Mouse (Mus musculus): Measurements from ENCODE around the gene Nat8f3. TPM values are rescaled to one million over a fixed set of nuclear protein-coding genes. Genes with fewer than 3 reads are reported as not detected.
"Not testable (repeated sequence)": the region's sequence is repeated elsewhere in the genome, so short reads cannot be mapped to it uniquely, and the experiment has no call there.

The Nat8f3 gene
- polyA plus RNA-seq, 1 experiment from 2014 or later, result 0.34 TPM

DNA sequence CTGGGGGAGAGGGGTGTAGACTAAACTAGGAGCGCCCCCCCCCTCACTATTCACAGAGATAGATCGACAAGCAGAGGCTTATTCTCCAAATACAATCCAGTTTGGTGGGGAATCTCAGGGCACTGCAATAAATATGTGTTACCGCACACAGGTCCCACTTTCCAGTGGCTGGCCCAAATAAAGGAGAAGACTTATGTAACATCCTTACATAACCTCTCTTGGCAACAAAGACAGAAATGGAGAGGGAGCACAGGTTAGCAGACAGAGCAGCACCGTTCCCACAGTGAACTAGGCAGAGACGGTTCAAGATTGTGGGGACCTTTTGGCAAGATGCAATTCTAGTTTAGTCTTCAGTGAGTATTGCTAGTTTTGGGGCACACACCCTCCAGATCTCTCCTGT, 56.3 kb downstream of the Nat8f3 start:
- H3K9ac ChIP-seq; H3K27ac ChIP-seq (ENCODE audit: poor library complexity, severe bottlenecking); H3K4me2 ChIP-seq; ATAC-seq (ENCODE audit: insufficient number of reproducible peaks, low FRiP score); H3K36me3 ChIP-seq; H3K4me1 ChIP-seq (replicated peaks); H3K4me3 ChIP-seq; H3K27me3 ChIP-seq (replicated peaks); H3K9me3 ChIP-seq (replicated peaks): not testable (repeated sequence)
- 89% methylated on average over 5 of the region's 5 CpGs for WGBS

DNA sequence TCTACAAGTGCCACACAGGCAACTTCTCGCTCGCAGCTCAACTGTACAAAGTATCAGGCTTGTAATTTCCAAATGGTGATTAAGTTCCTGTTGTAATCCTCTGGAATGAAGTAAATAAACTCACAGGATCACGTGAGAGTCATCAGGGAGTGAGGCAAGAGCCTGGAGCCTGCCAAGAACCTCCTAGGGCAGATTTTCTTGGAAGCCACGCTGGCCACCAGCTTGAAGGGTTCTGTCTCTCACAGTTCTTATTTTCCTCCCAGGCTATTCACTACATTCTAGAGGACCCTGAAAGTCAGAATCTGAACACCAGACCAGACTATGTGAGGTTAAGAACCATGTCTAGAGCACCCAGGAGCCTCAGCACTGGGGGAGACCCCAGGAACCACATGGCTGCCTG, 63.6 kb downstream of the Nat8f3 start:
- H3K4me2 ChIP-seq; H3K9me3 ChIP-seq (replicated peaks); ATAC-seq (ENCODE audit: insufficient number of reproducible peaks, low FRiP score); H3K36me3 ChIP-seq; H3K27ac ChIP-seq (ENCODE audit: poor library complexity, severe bottlenecking); H3K9ac ChIP-seq; H3K4me3 ChIP-seq; H3K4me1 ChIP-seq (replicated peaks); H3K27me3 ChIP-seq (replicated peaks): not testable (repeated sequence)
- 76% methylated on average over 2 of the region's 4 CpGs for WGBS

Small RNA genes lying within 50 kb of the gene (microRNA-seq; reads per million reads assigned to microRNA genes)
- gene Gm27317, result not detected
- not detected for gene Mir6375

Other genes with a start within 250 kb of the Nat8f3 start
- gene Alms1, start 178.2 kb downstream of the Nat8f3 start, polyA plus RNA-seq (2016; fragmentation: Nextera tagmentation; extraction: Ambion mirVana), result 4.2 and 4.7 TPM in 2 replicates
- gene Nat8f7, start 52.5 kb downstream of the Nat8f3 start, polyA plus RNA-seq (2016; fragmentation: Nextera tagmentation; extraction: Ambion mirVana), result not detected in 2 replicates
- not detected in 2 replicates for gene Nat8f6, start 55.2 kb upstream of the Nat8f3 start, polyA plus RNA-seq (2016; fragmentation: Nextera tagmentation; extraction: Ambion mirVana)
- gene Nat8f5, start 55.2 kb upstream of the Nat8f3 start, polyA plus RNA-seq (2016; fragmentation: Nextera tagmentation; extraction: Ambion mirVana), result not detected in 2 replicates
- gene Nat8, start 66.3 kb upstream of the Nat8f3 start, polyA plus RNA-seq (2016; fragmentation: Nextera tagmentation; extraction: Ambion mirVana), result not detected in 2 replicates
- not detected in 2 replicates for gene Nat8f2, start 103.4 kb upstream of the Nat8f3 start, polyA plus RNA-seq (2016; fragmentation: Nextera tagmentation; extraction: Ambion mirVana)
- gene Nat8f4, start 139.1 kb upstream of the Nat8f3 start, polyA plus RNA-seq (2016; fragmentation: Nextera tagmentation; extraction: Ambion mirVana), result 2.4 TPM in 2 replicates
- gene Tprkb, start 146.1 kb upstream of the Nat8f3 start, polyA plus RNA-seq (2016; fragmentation: Nextera tagmentation; extraction: Ambion mirVana), result 24.3 and 24.6 TPM in 2 replicates
- gene Nat8f1, start 149.9 kb upstream of the Nat8f3 start, polyA plus RNA-seq (2016; fragmentation: Nextera tagmentation; extraction: Ambion mirVana), result 3.7 and 4.7 TPM in 2 replicates
- 51.4 and 51.8 TPM in 2 replicates for gene Dusp11, start 195.9 kb upstream of the Nat8f3 start, polyA plus RNA-seq (2016; fragmentation: Nextera tagmentation; extraction: Ambion mirVana)